Mouse (Mus musculus): ENCODE measurements around the gene Wdr44. TPM values are rescaled to one million over a fixed set of nuclear protein-coding genes. Genes with fewer than 3 reads are reported as not detected.
"Not testable (repeated sequence)": the region's sequence is repeated elsewhere in the genome, so short reads cannot be mapped to it uniquely, and the experiment has no call there.

Wdr44 gene
- polyA plus RNA-seq, 1 experiment from 2014 or later, result 5.1 TPM

GRCm38 (mm10) chrX:23697346-23697745 is 4.5 kb downstream of the Wdr44 start:
- no peak for ATAC-seq (ENCODE audit: low read depth)
- 53% methylated on average over 2 of the region's 2 CpGs for WGBS (ENCODE audit: insufficient replicate concordance)

GRCm38 (mm10) chrX:23699023-23699422 is 6.2 kb downstream of the Wdr44 start:
- peaks cover 9% of the 10 kb centered on the region for H3K4me1 ChIP-seq (replicated peaks)
- no peak overlapping the region for H3K4me2 ChIP-seq
- no peak overlapping the region for H3K4me3 ChIP-seq (replicated peaks)
- H3K36me3 ChIP-seq, result no peaks in the 10 kb centered on the region
- DNase-seq, result peak; percentile 7
- no peaks in the 10 kb centered on the region for H3K9me3 ChIP-seq (replicated peaks)
- peak; percentile 76 for ATAC-seq (ENCODE audit: low read depth)
- H3K9ac ChIP-seq, result no peak overlapping the region
- H3K27me3 ChIP-seq, result no peaks in the 10 kb centered on the region
- 43% methylated on average over 1 of the region's 1 CpGs for WGBS (ENCODE audit: insufficient replicate concordance)
- no peak overlapping the region for H3K27ac ChIP-seq

More at GRCm38 (mm10) chrX:23697346-23697745, 4.5 kb downstream of the Wdr44 start:
- Histone ChIP-seq H3K9me3 (replicated peaks) (no peaks in the 10 kb centered on the region), H3K27me3 (no peaks in the 10 kb centered on the region), H3K4me1 (replicated peaks) (peaks cover 9% of the 10 kb centered on the region), H3K27ac (no peak overlapping the region), H3K4me2 (0 out of 2 replicates have a peak overlapping the region, but pooled peaks have one; percentile 21), H3K4me3 (replicated peaks) (no peak overlapping the region), H3K36me3 (no peaks in the 10 kb centered on the region), H3K9ac (no peak overlapping the region)
- DNase-seq, result no peak

GRCm38 (mm10) chrX:23717247-23717646 is 24.4 kb downstream of the Wdr44 start:
- Histone ChIP-seq H3K27me3 (no peaks in the 10 kb centered on the region), H3K9ac (no peak overlapping the region), H3K27ac (no peak overlapping the region), H3K4me3 (replicated peaks) (no peak overlapping the region), H3K9me3 (replicated peaks) (no peaks in the 10 kb centered on the region), H3K4me1 (replicated peaks) (no peaks in the 10 kb centered on the region), H3K36me3 (no peaks in the 10 kb centered on the region), H3K4me2 (no peak overlapping the region)
- DNase-seq (no peak), ATAC-seq (ENCODE audit: low read depth) (no peak)
- WGBS (ENCODE audit: insufficient replicate concordance), result 44% methylated on average over 1 of the region's 1 CpGs

DNA sequence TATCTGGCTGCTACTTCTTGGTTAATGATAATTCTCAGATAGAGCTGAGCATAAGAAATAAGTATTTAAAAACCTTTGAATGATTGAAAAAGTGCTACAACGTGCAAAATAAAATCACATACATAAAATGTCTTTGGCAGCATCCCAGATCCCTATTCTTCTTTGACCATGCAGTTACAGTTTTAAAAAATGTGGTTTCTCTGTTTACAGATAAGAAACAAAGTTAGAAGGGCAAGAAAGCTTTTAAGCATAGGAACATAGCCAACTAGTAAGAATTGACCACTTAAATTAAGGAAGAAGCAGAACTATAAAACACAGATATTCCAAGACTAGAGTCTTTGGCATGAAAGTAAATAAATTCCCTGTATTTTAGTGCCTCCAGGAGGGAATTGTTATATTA is 34.6 kb downstream of the Wdr44 start:
- Histone ChIP-seq H3K4me2 (no peak overlapping the region), H3K4me3 (replicated peaks) (no peak overlapping the region), H3K4me1 (replicated peaks) (no peaks in the 10 kb centered on the region), H3K27me3 (no peaks in the 10 kb centered on the region), H3K36me3 (no peaks in the 10 kb centered on the region), H3K27ac (no peak overlapping the region), H3K9me3 (replicated peaks) (no peaks in the 10 kb centered on the region), H3K9ac (no peak overlapping the region)
- DNase-seq (no peak), ATAC-seq (ENCODE audit: low read depth) (no peak)
- 59% methylated on average over 1 of the region's 1 CpGs for WGBS (ENCODE audit: insufficient replicate concordance)

DNA sequence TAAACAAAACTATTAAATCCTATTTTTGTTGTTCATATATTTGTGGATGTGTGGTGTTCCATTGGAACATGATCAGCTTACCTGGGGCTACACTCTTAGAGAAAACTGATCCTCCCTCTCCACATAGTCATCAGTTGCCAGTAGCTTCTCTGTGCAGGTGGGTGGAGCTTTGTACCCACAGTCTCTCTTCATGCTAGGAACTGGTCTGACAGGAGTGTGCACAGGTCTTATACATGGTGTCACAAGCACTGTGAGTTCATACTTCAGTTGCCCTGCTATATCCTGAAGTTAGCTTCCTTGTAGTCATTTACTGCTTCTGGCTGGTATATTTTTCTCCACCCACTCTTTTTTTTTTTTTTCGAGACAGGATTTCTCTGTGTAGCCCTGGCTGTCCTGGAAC is 61.8 kb downstream of the Wdr44 start:
- Histone ChIP-seq H3K4me2 (no peak overlapping the region), H3K27ac (no peak overlapping the region), H3K4me3 (replicated peaks) (no peak overlapping the region), H3K36me3 (no peaks in the 10 kb centered on the region), H3K9ac (no peak overlapping the region), H3K27me3 (no peaks in the 10 kb centered on the region), H3K4me1 (replicated peaks) (no peaks in the 10 kb centered on the region), H3K9me3 (replicated peaks) (no peaks in the 10 kb centered on the region)
- DNase-seq (no peak), ATAC-seq (ENCODE audit: low read depth) (no peak)
- 63% methylated on average over 1 of the region's 1 CpGs for WGBS (ENCODE audit: insufficient replicate concordance)

DNA sequence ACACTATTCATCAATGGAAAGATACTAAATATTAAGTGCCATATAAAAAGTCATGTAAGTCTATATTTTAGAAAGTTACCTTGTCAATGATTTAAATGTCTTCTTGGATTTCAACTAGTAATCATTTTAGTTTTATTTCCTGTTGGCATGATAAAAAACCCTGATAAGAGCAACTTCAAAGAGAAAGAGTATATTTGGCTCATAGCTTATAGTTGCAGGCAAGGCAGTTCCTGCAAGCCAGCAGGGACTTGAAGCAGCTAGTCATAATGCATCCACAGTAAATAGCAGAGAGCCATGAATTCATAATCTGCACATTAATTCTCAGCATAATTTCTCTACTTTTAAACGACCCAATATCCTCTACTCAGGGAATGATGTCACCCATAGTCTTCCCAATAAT is 75.0 kb downstream of the Wdr44 start:
- no peaks in the 10 kb centered on the region for H3K9me3 ChIP-seq (replicated peaks)
- no peak for DNase-seq
- H3K9ac ChIP-seq, result no peak overlapping the region
- H3K4me1 ChIP-seq (replicated peaks), result no peaks in the 10 kb centered on the region
- no peak for ATAC-seq (ENCODE audit: low read depth)
- H3K27ac ChIP-seq, result no peak overlapping the region
- no peaks in the 10 kb centered on the region for H3K27me3 ChIP-seq
- no peaks in the 10 kb centered on the region for H3K36me3 ChIP-seq
- WGBS (ENCODE audit: insufficient replicate concordance), result 50% methylated on average over 1 of the region's 1 CpGs
- H3K4me3 ChIP-seq (replicated peaks), result no peak overlapping the region
- no peak overlapping the region for H3K4me2 ChIP-seq

DNA sequence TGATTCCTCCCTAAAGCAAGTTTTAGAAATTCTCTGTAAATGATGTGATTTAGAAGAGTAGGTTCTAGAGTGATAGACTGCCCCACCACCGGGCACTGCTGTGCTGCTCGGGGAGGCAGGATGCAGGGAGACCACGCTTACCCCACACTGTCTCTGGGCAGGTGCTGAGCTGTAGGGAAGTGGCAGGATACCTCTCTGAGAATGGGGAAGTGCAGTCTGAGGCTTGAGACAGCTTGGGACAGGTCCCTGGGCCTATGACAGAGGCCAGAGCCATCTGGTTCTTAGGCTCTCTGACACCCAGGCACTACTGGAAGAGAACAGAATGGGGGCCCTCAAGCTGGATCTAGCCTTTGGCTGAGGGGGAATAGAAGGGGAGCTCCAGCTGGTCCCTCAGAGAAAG is 114.3 kb downstream of the Wdr44 start:
- H3K4me2 ChIP-seq, result no peak overlapping the region
- WGBS (ENCODE audit: insufficient replicate concordance), result 69% methylated on average over 3 of the region's 3 CpGs
- no peaks in the 10 kb centered on the region for H3K9me3 ChIP-seq (replicated peaks)
- no peak overlapping the region for H3K4me3 ChIP-seq (replicated peaks)
- no peaks in the 10 kb centered on the region for H3K36me3 ChIP-seq
- no peak for DNase-seq
- ATAC-seq (ENCODE audit: low read depth), result no peak
- no peak overlapping the region for H3K27ac ChIP-seq
- H3K27me3 ChIP-seq, result no peaks in the 10 kb centered on the region
- no peaks in the 10 kb centered on the region for H3K4me1 ChIP-seq (replicated peaks)
- no peak overlapping the region for H3K9ac ChIP-seq

- H3K4me3 ChIP-seq (replicated peaks), result no peak overlapping the region
- no peak for DNase-seq
- no peak overlapping the region for H3K27ac ChIP-seq
- H3K9ac ChIP-seq, result no peak overlapping the region
- no peaks in the 10 kb centered on the region for H3K27me3 ChIP-seq
- ATAC-seq (ENCODE audit: low read depth), result no peak
- no peaks in the 10 kb centered on the region for H3K9me3 ChIP-seq (replicated peaks)
- no peaks in the 10 kb centered on the region for H3K36me3 ChIP-seq
- 68% methylated on average over 2 of the region's 2 CpGs for WGBS (ENCODE audit: insufficient replicate concordance)
- no peaks in the 10 kb centered on the region for H3K4me1 ChIP-seq (replicated peaks)
- no peak overlapping the region for H3K4me2 ChIP-seq
Measured at GRCm38 (mm10) chrX:23810365-23810764, 117.5 kb downstream of the Wdr44 start.

- 53% methylated on average over 1 of the region's 1 CpGs for WGBS (ENCODE audit: insufficient replicate concordance)
- H3K4me3 ChIP-seq (replicated peaks); H3K27me3 ChIP-seq; H3K4me2 ChIP-seq; H3K9me3 ChIP-seq (replicated peaks); ATAC-seq (ENCODE audit: low read depth); H3K4me1 ChIP-seq (replicated peaks); DNase-seq; H3K9ac ChIP-seq; H3K36me3 ChIP-seq; H3K27ac ChIP-seq: not testable (repeated sequence)
Measured at GRCm38 (mm10) chrX:23813287-23813686, 120.4 kb downstream of the Wdr44 start.

- ATAC-seq (ENCODE audit: low read depth); DNase-seq; H3K36me3 ChIP-seq; H3K4me3 ChIP-seq (replicated peaks); H3K27me3 ChIP-seq; H3K9ac ChIP-seq; H3K27ac ChIP-seq; H3K9me3 ChIP-seq (replicated peaks); H3K4me1 ChIP-seq (replicated peaks); H3K4me2 ChIP-seq: not testable (repeated sequence)
- 49% methylated on average over 6 of the region's 6 CpGs for WGBS (ENCODE audit: insufficient replicate concordance)
Measured at GRCm38 (mm10) chrX:23822885-23823284, 130.0 kb downstream of the Wdr44 start.

- Histone ChIP-seq H3K4me1 (replicated peaks) (no peaks in the 10 kb centered on the region), H3K9me3 (replicated peaks) (no peaks in the 10 kb centered on the region), H3K27me3 (no peaks in the 10 kb centered on the region), H3K4me2 (peak overlapping the region; percentile 24), H3K4me3 (replicated peaks) (no peak overlapping the region), H3K36me3 (no peaks in the 10 kb centered on the region), H3K9ac (no peak overlapping the region), H3K27ac (no peak overlapping the region)
- ATAC-seq (ENCODE audit: low read depth) (no peak), DNase-seq (no peak)
- WGBS (ENCODE audit: insufficient replicate concordance), result 45% methylated on average over 19 of the region's 19 CpGs
Measured at GRCm38 (mm10) chrX:23823398-23824023, 130.7 kb downstream of the Wdr44 start.

- H3K9me3 ChIP-seq (replicated peaks); H3K36me3 ChIP-seq; H3K4me3 ChIP-seq (replicated peaks); H3K4me2 ChIP-seq; ATAC-seq (ENCODE audit: low read depth); DNase-seq; H3K4me1 ChIP-seq (replicated peaks); H3K27me3 ChIP-seq; H3K9ac ChIP-seq; H3K27ac ChIP-seq: not testable (repeated sequence)
- WGBS (ENCODE audit: insufficient replicate concordance), result 81% methylated on average over 11 of the region's 11 CpGs
Measured at GRCm38 (mm10) chrX:23833784-23834183, 140.9 kb downstream of the Wdr44 start.
